Mouse (Mus musculus): ENCODE data around the gene Thegl. TPM values are rescaled to one million over a fixed set of nuclear protein-coding genes. Genes with fewer than 3 reads are reported as not detected.
A peak's percentile ranks its signal among the peaks of the same experiment; 100 is the strongest.
"Not testable (repeated sequence)": the region's sequence is repeated elsewhere in the genome, so short reads cannot be mapped to it uniquely, and the experiment has no call there.

Thegl gene
- 1 to 10 TPM in 1 of 4 experiments, under 1 TPM in 3; 0.51 to 1.0 (median 0.79) TPM for total RNA-seq (2022)

DNA sequence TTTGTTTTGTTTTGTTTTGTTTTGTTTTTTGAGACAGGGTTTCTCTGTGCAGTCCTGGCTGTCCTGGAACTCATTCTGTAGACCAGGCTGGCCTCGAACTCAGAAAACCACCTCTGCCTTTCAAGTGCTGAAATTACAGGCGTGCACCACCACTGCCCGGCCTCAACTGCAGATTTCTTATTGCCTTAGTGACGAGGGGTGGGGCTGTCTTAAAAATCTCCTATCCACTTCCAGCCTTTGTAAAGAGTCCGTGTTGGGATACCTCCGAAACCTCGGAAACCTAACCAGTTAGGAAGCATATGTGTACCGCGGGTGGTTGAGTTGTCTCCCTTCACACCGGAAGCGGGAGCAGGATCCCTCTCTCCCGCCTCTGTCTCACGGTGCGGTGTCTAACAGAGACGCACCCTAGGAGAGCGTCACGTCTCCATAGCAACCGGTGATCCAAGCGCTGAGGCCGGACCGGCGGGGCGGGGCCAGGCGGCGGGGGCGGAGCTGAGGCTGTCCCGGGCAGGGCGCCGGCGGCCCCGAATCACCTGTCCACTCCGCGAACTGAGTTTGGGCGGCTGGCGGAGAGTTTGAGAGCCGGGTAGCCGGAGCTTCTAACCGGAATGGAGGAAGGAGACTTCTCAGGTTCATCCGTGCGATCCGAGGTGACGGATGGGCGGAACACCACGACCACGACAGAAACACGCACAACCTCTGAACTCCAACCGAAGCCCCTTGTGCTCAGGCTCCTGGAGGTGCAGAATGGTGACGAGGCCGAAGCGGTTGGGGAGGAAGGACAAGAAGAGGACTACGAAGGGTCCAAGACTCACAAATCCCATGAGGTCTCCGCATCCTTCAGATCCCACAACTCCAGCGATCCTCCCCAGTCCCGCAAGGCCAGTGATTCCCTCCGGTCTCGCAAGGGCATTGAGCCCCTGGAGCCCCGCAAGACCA, at the start of gene Thegl:
Thegl (plus strand) TSS at position 480 of the 939 bp plus-strand sequence.
- peak; percentile 53 to 69 for DNase-seq (ENCODE audit: low spot score in 2 of 2)

GRCm38 (mm10) chr5:76969250-76969649, 46.6 kb upstream of the Thegl start:
- no peak for DNase-seq (ENCODE audit: low spot score in 2 of 2)

DNA sequence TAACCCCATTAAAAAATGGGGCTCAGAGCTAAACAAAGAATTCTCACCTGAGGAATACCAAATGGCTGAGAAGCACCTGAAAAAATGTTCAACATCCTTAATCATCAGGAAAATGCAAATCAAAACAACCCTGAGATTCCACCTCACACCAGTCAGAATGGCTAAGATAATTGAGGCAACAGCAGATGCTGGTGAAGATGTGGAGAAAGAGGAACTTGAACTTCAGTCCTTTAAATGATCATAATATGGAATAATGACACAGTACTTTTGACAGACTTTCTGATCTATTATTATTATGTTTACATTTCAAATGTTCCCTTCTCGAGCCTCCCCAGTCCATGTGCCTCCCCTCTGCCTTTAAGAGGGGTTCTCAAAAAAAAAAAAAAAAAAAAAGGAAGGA, 44.7 kb upstream of the Thegl start:
- not testable (repeated sequence) for DNase-seq (ENCODE audit: low spot score in 2 of 2)

GRCm38 (mm10) chr5:76973488-76973887, 42.3 kb upstream of the Thegl start:
- no peak for DNase-seq (ENCODE audit: low spot score in 2 of 2)

DNA sequence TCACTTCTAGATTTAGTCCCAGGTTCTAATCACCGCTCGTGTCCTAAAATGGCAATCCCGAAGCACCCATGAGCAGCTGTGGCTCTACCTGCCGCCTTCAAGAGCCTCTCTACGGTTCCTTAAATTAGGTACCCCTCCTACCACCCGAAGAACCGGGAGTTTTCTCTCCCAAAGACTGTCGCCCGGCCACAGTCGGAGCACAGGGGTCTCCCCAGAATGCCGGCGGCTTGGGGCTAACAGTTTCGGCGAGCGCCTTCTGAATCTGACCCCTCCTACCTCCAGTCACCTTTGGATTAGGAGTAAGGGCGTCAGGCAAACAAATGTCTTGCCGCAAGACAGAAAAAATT, 41.6 kb upstream of the Thegl start:
- DNase-seq (ENCODE audit: low spot score in 2 of 2), result no peak

- peak; percentile 68 to 79 for DNase-seq (ENCODE audit: low spot score in 2 of 2)
Observed at GRCm38 (mm10) chr5:76974554-76975285, 41.1 kb upstream of the Thegl start, which contains the start of gene Srp72. Srp72 (plus strand) TSS chr5:76974683.

DNA sequence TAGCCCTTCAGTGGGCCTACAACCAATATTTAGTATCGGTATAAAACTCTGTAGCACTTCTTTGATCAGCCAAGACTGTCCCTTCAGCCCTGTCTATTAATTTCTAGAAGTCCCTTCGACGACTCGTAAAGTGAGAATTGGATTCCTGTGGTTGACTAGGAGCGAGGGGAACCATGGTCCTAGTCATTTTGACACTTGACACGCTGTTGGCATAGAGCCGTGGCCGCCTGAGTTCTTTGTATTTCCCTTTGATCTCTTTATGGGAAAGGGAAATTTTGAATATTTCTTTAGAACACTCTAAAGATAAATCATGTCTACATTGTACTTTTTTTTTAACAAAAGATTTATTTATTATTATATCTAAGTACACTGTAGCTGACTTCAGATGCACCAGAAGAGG, 40.1 kb upstream of the Thegl start:
- no peak for DNase-seq (ENCODE audit: low spot score in 2 of 2)

DNA sequence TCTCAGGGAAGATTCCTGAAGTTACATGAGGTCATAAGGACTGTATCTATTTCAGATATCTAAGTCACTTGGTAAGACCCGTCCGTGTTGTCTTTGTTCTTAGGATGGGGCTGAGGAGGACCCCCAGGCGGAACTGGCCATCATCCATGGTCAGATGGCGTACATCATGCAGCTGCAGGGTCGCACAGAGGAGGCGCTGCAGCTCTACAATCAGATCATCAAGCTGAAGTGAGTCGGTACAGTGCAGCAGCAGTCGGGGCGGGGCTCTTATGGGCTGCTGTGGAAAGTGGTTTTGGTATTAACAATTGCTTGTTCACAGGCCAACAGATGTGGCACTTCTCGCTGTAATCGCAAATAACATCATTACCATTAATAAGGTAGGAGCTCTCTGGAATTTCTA, 31.8 kb upstream of the Thegl start:
- no peak for DNase-seq (ENCODE audit: low spot score in 2 of 2)

GRCm38 (mm10) chr5:76990789-76991188, 25.0 kb upstream of the Thegl start:
- no peak for DNase-seq (ENCODE audit: low spot score in 2 of 2)

DNA sequence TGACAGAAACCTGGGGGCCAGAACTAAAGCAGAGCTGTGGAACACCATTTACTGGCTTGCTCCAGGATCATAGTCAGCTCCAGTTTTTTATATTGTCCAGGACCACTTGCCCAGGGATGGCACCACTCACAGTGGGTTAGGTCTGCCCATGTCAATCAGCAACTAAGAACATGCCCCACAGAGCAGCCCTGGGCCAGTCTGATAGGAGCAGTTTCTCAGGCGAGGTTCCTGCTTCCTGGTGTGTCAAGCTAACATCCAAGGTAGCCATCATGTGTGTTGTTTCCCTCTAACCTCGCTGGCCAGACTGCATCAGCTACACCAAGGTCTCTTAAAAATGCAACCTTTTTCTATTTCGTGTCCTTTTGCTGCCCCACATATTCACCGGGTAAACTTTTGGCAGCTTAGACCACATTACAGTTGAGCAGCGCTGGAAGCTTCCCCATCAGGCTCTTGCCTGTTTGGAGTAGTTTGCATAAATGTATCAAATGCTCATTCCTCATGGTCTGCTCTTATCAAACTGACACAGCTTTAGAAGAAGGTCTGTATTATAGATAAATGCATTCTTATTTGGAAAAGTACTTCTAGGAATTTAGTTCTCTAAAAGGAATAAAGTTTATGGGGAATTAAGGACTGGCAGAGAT, 22.5 kb upstream of the Thegl start:
- no peak for DNase-seq (ENCODE audit: low spot score in 2 of 2)

DNA sequence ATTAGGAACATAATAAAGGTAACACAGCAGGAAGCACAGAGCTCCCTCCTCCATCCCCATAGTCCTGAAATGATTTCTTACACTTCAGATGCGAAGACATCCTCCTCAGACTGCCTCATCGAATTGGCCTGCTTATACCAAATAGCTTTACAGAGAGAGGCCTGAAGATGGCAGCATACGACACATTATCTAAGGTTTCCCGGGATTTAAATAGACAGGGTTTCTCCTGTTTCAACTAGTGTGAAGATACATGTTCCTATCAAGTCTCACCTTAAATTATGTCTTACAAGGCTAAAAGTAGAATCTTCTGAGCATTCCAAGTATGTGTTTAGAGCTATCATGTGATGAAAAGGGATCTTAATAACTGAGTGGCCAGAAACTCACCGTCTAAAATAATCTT, 17.4 kb upstream of the Thegl start:
- DNase-seq (ENCODE audit: low spot score in 2 of 2), result peak in 1 of 2 experiments; percentile 20

DNA sequence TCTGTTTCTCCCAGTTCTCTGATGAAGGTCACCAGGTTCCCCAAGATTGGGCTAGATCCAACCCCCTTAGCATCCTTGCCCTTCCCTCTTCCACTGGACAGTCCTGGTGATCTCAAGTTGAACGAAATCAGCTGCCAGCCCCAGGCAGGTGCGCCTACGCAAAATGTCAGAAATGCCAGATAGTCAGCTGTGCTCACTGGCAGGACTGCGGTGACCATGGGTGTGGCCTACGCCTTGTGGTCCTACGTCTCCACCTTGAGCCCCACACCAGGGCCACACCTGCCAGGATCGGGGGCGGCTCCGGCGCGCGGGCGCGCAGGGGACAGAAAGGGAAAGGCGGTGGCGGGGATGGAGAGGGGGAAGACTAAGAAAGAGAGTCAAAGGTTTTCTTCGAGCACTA, 14.6 kb upstream of the Thegl start:
- no peak for DNase-seq (ENCODE audit: low spot score in 2 of 2)

DNA sequence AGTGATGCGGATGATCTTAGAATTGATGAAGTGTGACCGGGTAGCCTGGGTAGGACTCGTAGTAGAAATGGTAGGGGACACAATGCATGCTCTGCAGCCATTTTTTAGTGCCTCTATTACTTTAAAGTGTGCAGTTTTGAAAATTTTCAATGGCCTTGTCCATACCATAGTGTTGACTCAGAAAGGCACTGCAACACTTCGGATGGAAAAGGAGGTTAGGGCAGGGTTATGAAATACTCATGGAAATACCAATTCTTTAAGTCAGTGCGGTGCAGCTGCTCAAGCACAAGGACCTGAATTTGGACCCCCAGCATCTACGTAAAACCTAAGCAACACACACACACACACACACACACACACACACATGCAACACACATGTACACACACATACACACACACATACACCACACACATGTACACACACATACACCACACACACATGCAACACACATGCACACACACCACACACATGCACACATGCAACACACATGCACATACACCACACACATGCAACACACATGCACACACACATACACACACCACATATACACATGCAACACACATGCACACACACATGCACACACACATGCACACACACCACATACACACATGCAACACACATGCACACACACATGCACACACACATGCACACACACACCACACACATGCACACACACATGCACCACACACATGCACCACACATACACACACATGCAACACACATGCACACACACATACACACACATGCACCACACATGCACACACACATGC, 11.6 kb upstream of the Thegl start, which contains the start of gene Arl9:
Arl9 (plus strand) TSS at position 5 of the 771 bp plus-strand sequence.
- no peak for DNase-seq (ENCODE audit: low spot score in 2 of 2)

GRCm38 (mm10) chr5:77010352-77010751, 5.5 kb upstream of the Thegl start:
- no peak for DNase-seq (ENCODE audit: low spot score in 2 of 2)

GRCm38 (mm10) chr5:77011082-77011481, 4.7 kb upstream of the Thegl start:
- DNase-seq (ENCODE audit: low spot score in 2 of 2), result no peak

- DNase-seq (ENCODE audit: low spot score in 2 of 2), result no peak
Observed at GRCm38 (mm10) chr5:77013171-77013570, 2.7 kb upstream of the Thegl start.

- no peak for DNase-seq (ENCODE audit: low spot score in 2 of 2)
Observed at GRCm38 (mm10) chr5:77028034-77028433, 12.2 kb downstream of the Thegl start.

DNA sequence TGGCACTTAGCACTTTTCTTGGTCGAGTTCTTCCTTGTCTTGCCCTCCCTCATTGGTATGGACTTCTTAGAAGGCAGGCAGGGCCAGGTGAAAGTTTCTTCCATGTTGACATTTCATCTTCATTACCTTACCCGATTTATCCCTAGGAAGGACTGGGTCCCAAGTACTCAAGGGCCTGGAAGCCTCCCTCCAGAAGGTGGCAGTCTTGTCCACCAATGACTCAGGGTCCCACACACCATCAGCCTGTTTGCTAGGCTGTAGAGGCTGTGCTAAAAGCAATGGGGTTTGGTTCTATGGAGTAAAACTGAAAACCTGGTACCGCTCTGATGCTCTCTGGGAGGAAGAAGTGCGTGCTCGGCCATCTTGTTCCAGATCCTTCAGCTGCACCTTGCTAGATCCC, 13.9 kb downstream of the Thegl start:
- DNase-seq (ENCODE audit: low spot score in 2 of 2), result peak in 1 of 2 experiments; percentile 37

DNA sequence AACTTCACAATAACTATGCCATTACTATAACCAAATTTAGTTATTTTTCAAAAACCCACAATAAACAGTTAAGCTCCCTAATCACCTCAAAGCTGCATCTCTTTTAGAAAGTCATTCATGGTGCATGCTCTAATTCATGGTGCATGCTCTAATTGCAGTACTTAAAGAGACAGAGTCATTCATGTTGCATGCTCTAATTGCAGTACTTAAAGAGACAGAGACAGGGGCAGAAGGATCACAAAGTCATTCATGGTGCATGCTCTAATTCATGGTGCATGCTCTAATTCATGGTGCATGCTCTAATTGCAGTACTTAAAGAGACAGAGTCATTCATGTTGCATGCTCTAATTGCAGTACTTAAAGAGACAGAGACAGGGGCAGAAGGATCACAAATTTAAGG, 19.3 kb downstream of the Thegl start:
- DNase-seq (ENCODE audit: low spot score in 2 of 2), result not testable (repeated sequence)

DNA sequence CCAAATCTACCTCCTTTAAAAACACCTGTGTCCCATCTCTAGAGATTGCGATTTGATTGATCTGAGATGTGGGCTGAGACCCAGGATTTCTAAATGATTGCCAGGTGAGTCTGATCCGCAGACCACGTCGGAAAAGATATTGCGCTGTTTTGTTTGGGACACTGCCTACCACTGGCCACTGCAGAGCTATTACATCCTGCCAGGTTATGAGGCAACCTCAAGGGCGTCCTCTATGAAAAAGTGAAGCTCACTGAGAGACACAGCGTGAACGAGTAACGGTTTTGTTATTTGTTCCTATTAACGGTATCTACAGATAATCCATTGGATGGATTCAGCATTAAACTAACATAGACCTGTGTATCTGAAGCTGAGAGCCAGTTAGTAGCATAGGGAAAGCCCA, 22.6 kb downstream of the Thegl start:
- no peak for DNase-seq (ENCODE audit: low spot score in 2 of 2)

DNA sequence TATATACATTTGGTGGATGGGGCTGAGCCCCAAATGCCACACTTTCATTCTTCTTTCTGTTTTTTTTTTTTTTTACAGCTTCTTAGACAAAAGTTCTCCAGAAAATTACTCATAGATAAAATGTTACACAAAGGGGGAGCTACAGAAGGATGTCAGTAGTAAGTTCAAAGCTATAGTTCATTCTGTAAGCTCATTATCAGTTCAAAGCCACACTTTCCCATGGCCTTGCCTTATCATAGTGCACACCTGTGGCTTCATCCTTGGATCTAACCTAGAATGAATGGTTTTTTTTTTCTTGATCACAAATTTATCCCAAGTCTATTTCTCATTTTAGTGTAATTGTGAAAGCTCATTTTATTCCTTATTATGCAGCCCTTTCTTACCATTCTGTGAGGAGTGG, 23.6 kb downstream of the Thegl start:
- DNase-seq (ENCODE audit: low spot score in 2 of 2), result no peak

Measured in layer of hippocampus, adult 8-10 months (tissue).